Mouse (Mus musculus): ENCODE data around the gene Usp45.
"Not testable (repeated sequence)": the region's sequence is repeated elsewhere in the genome, so short reads cannot be mapped to it uniquely, and the experiment has no call there.

The Usp45 gene

GRCm38 (mm10) chr4:21766863-21767304 is at the start of gene Usp45, which contains the start of gene Tstd3:
Usp45 (plus strand) TSS chr4:21767156.
Tstd3 (minus strand) TSS chr4:21767212.
- peak; percentile 70 for DNase-seq (ENCODE audit: low spot score)

- no peak for DNase-seq (ENCODE audit: low spot score)
Measured at GRCm38 (mm10) chr4:21722752-21723334, 44.1 kb upstream of the Usp45 start.

- peak; percentile 23 for DNase-seq (ENCODE audit: low spot score)
Measured at GRCm38 (mm10) chr4:21726912-21727614, 39.9 kb upstream of the Usp45 start.

- peak; percentile 89 for DNase-seq (ENCODE audit: low spot score)
Measured at GRCm38 (mm10) chr4:21727615-21728165, 39.3 kb upstream of the Usp45 start, which contains the start of gene Ccnc. Ccnc (plus strand) TSS chr4:21727701.

GRCm38 (mm10) chr4:21739169-21739568 is 27.8 kb upstream of the Usp45 start:
- no peak for DNase-seq (ENCODE audit: low spot score)

- DNase-seq (ENCODE audit: low spot score) = not testable (repeated sequence)
Measured at GRCm38 (mm10) chr4:21744142-21744541, 22.8 kb upstream of the Usp45 start.

GRCm38 (mm10) chr4:21745723-21746122 is 21.2 kb upstream of the Usp45 start:
- no peak for DNase-seq (ENCODE audit: low spot score)

GRCm38 (mm10) chr4:21755123-21755789 is 11.7 kb upstream of the Usp45 start:
- no peak for DNase-seq (ENCODE audit: low spot score)

GRCm38 (mm10) chr4:21758860-21759259 is 8.1 kb upstream of the Usp45 start:
- DNase-seq (ENCODE audit: low spot score) = no peak

- DNase-seq (ENCODE audit: low spot score) = no peak
Measured at GRCm38 (mm10) chr4:21761416-21762160, 5.4 kb upstream of the Usp45 start.

- DNase-seq (ENCODE audit: low spot score) = no peak
Measured at GRCm38 (mm10) chr4:21763827-21764226, 3.1 kb upstream of the Usp45 start.

GRCm38 (mm10) chr4:21766171-21766862 is 639 bp upstream of the Usp45 start:
- DNase-seq (ENCODE audit: low spot score) = no peak

- no peak for DNase-seq (ENCODE audit: low spot score)
Measured at GRCm38 (mm10) chr4:21771064-21771463, 4.1 kb downstream of the Usp45 start.

- DNase-seq (ENCODE audit: low spot score) = peak; percentile 17
Measured at GRCm38 (mm10) chr4:21772306-21772705, 5.3 kb downstream of the Usp45 start.

- DNase-seq (ENCODE audit: low spot score) = peak; percentile 88
Measured at GRCm38 (mm10) chr4:21776091-21776945, 9.4 kb downstream of the Usp45 start.

- DNase-seq (ENCODE audit: low spot score) = peak; percentile 12
Measured at GRCm38 (mm10) chr4:21776946-21777265, 9.9 kb downstream of the Usp45 start.

GRCm38 (mm10) chr4:21780816-21781726 is 14.1 kb downstream of the Usp45 start:
- DNase-seq (ENCODE audit: low spot score) = no peak

- DNase-seq (ENCODE audit: low spot score) = no peak
Measured at GRCm38 (mm10) chr4:21786268-21786667, 19.3 kb downstream of the Usp45 start.

- DNase-seq (ENCODE audit: low spot score) = no peak
Measured at GRCm38 (mm10) chr4:21788903-21789302, 21.9 kb downstream of the Usp45 start.

Data from T-cell, adult 2 months (primary cell).